Mouse (Mus musculus) heart, embryonic 14.5 days (tissue): ENCODE measurements around the gene Padi1. TPM values are rescaled to one million over a fixed set of nuclear protein-coding genes. Genes with fewer than 3 reads are reported as not detected.

Source experiments
- ATAC-seq: fragments of 200-750 bp; cut with Nextera tagmentation; 2 replicates; pipeline ENCODE4 v1.8.0; 2017; ENCODE audit warnings: low read depth, moderate TSS enrichment; ENCODE audit not compliant: insufficient number of reproducible peaks, insufficient read depth, low FRiP score
- H3K27ac ChIP-seq, 2 experiments: fragments of 200-500 bp in 1 of 2; fragments of 300-500 bp in 1 of 2; sonication (generic) in 1 of 2; replicated peaks in 1 of 2; 2 replicates each; pipeline ENCODE4 v1.5.1; 2012 to 2014; ENCODE audit warnings: low read depth in 2 of 2, low read length in 2 of 2, control low read depth in 1 of 2, mild to moderate bottlenecking in 1 of 2, mixed read lengths in 1 of 2; ENCODE audit not compliant: control insufficient read depth in 1 of 2, insufficient read depth in 1 of 2
- H3K27me3 ChIP-seq: fragments of 300-500 bp; sonication (generic); 2 replicates; pipeline ENCODE4 v1.6.1; 2014; ENCODE audit warnings: mild to moderate bottlenecking, low read length, control low read depth; ENCODE audit not compliant: control insufficient read depth, insufficient read depth
- H3K36me3 ChIP-seq: fragments of 300-500 bp; sonication (generic); 2 replicates; pipeline ENCODE4 v1.6.1; 2014; ENCODE audit warnings: mild to moderate bottlenecking, control low read depth, low read length, mixed read lengths; ENCODE audit not compliant: control insufficient read depth, insufficient read depth
- H3K4me1 ChIP-seq, 2 experiments: fragments of 200-500 bp in 1 of 2; fragments of 300-500 bp in 1 of 2; sonication (generic) in 1 of 2; 2 replicates each; pipeline ENCODE4 v1.6.1; 2012 to 2014; ENCODE audit warnings: low read length in 2 of 2, control low read depth in 1 of 2, mixed read lengths in 1 of 2; ENCODE audit not compliant: control insufficient read depth in 2 of 2, insufficient read depth in 2 of 2
- H3K4me2 ChIP-seq: fragments of 300-500 bp; sonication (generic); 2 replicates; pipeline ENCODE4 v1.6.1; 2014; ENCODE audit warnings: mild to moderate bottlenecking, low read length
- H3K4me3 ChIP-seq, 2 experiments: fragments of 200-500 bp in 1 of 2; fragments of 300-500 bp in 1 of 2; sonication (generic) in 1 of 2; 2 replicates each; pipeline ENCODE4 v1.5.1; 2012 to 2014; ENCODE audit warnings: low read length in 2 of 2, mild to moderate bottlenecking in 2 of 2, control low read depth in 1 of 2, low read depth in 1 of 2, moderate library complexity in 1 of 2; ENCODE audit not compliant: control insufficient read depth in 1 of 2, insufficient read depth in 1 of 2
- H3K9ac ChIP-seq: fragments of 300-500 bp; sonication (generic); 2 replicates; pipeline ENCODE4 v1.6.1; 2014; ENCODE audit warnings: mild to moderate bottlenecking, low read length
- H3K9me3 ChIP-seq: fragments of 300-500 bp; sonication (generic); 2 replicates; pipeline ENCODE4 v1.6.1; 2016; ENCODE audit warnings: low read length, control low read depth; ENCODE audit not compliant: control insufficient read depth
- WGBS: fragments of 180-500 bp; shearing (Covaris S2); extraction: QIAGEN DNeasy Blood & Tissue Kit; methylation state at CpG from one replicate; pipeline ENCODE4 v1.1.7; 2014; 5-methylcytosine and 5-hydroxymethylcytosine counted together
- polyA plus RNA-seq: library from polyadenylated mRNA; unstranded; fragments of >200 nt; fragmentation: Nextera tagmentation; extraction: Ambion mirVana; gene quantifications from 2 replicates; pipeline ENCODE4 v1.2.1, GENCODE M21; 2014

The Padi1 gene
- polyA plus RNA-seq = 0.09 TPM in 1 of 2 replicates, not detected in the other

GRCm38 (mm10) chr4:140845666-140846065, at the start of gene Padi1:
TSS of gene Padi1 (minus strand) at chr4:140845778.
- Histone ChIP-seq H3K4me3 (no peak within 1 kb of the TSS), H3K4me1 (peaks cover 0 to 5% of the 10 kb centered on the region in 2 experiments; a peak in 1 of 4 replicates), H3K9me3 (no peaks in the 10 kb centered on the region), H3K36me3 (no peaks in the 10 kb centered on the region), H3K27ac (no peak within 1 kb of the TSS), H3K4me2 (no peak within 1 kb of the TSS), H3K27me3 (no peaks in the 10 kb centered on the region), H3K9ac (no peak within 1 kb of the TSS)
- no peak; the same call in 1 of the 2 replicates for ATAC-seq
- WGBS = 77% methylated on average over 5 of the region's 6 CpGs

GRCm38 (mm10) chr4:140892163-140892530, 46.6 kb upstream of the Padi1 start:
- 48% methylated on average over 1 of the region's 1 CpGs for WGBS
- Histone ChIP-seq H3K4me1 (no peaks in the 10 kb centered on the region), H3K9me3 (peaks cover 8% of the 10 kb centered on the region; the same call in 1 of the 2 replicates), H3K9ac (no peak overlapping the region), H3K27me3 (no peaks in the 10 kb centered on the region), H3K27ac (no peak overlapping the region), H3K4me2 (no peak overlapping the region), H3K36me3 (no peaks in the 10 kb centered on the region), H3K4me3 (no peak overlapping the region)
- no peak for ATAC-seq

GRCm38 (mm10) chr4:140891525-140892162, 46.1 kb upstream of the Padi1 start:
- WGBS = 92% methylated on average over 14 of the region's 14 CpGs
- Histone ChIP-seq H3K27me3 (no peaks in the 10 kb centered on the region), H3K4me1 (no peaks in the 10 kb centered on the region), H3K9ac (no peak overlapping the region), H3K9me3 (peaks cover 8% of the 10 kb centered on the region; the same call in 1 of the 2 replicates), H3K4me2 (no peak overlapping the region), H3K4me3 (no peak overlapping the region), H3K36me3 (no peaks in the 10 kb centered on the region), H3K27ac (no peak overlapping the region)
- no peak for ATAC-seq

- ATAC-seq = no peak
- WGBS = 36% methylated on average over 4 of the region's 4 CpGs
- peaks cover 9% of the 10 kb centered on the region for H3K9me3 ChIP-seq
These were observed 38.3 kb upstream of the Padi1 start for GRCm38 (mm10) chr4:140883852-140884251.

GRCm38 (mm10) chr4:140882981-140883380, 37.4 kb upstream of the Padi1 start:
- no peak overlapping the region for H3K4me2 ChIP-seq
- peaks cover 9% of the 10 kb centered on the region for H3K9me3 ChIP-seq
- no peak overlapping the region for H3K9ac ChIP-seq
- ATAC-seq = no peak
- no peaks in the 10 kb centered on the region for H3K27me3 ChIP-seq
- no peak overlapping the region for H3K4me3 ChIP-seq
- H3K4me1 ChIP-seq = no peaks in the 10 kb centered on the region
- H3K27ac ChIP-seq = no peak overlapping the region
- H3K36me3 ChIP-seq = no peaks in the 10 kb centered on the region
- WGBS = 98% methylated on average over 3 of the region's 3 CpGs

More at GRCm38 (mm10) chr4:140883852-140884251, 38.3 kb upstream of the Padi1 start:
- no peak overlapping the region for H3K9ac ChIP-seq
- H3K27ac ChIP-seq = no peak overlapping the region
- no peaks in the 10 kb centered on the region for H3K4me1 ChIP-seq
- no peaks in the 10 kb centered on the region for H3K27me3 ChIP-seq
- H3K4me3 ChIP-seq = no peak overlapping the region
- H3K36me3 ChIP-seq = no peaks in the 10 kb centered on the region
- no peak overlapping the region for H3K4me2 ChIP-seq

GRCm38 (mm10) chr4:140882365-140882764, 36.8 kb upstream of the Padi1 start:
- Histone ChIP-seq H3K27ac (no peak overlapping the region), H3K9me3 (peaks cover 9% of the 10 kb centered on the region), H3K36me3 (no peaks in the 10 kb centered on the region), H3K4me1 (no peaks in the 10 kb centered on the region), H3K27me3 (no peaks in the 10 kb centered on the region), H3K4me2 (no peak overlapping the region), H3K9ac (no peak overlapping the region), H3K4me3 (no peak overlapping the region)
- ATAC-seq = no peak
- 59% methylated on average over 4 of the region's 4 CpGs for WGBS

- Histone ChIP-seq H3K27ac (no peak overlapping the region), H3K4me3 (no peak overlapping the region), H3K4me2 (no peak overlapping the region), H3K36me3 (no peaks in the 10 kb centered on the region), H3K27me3 (no peaks in the 10 kb centered on the region), H3K4me1 (no peaks in the 10 kb centered on the region), H3K9me3 (peaks cover 9% of the 10 kb centered on the region), H3K9ac (no peak overlapping the region)
- ATAC-seq = no peak
- 86% methylated on average over 13 of the region's 13 CpGs for WGBS
These were observed 36.2 kb upstream of the Padi1 start for GRCm38 (mm10) chr4:140881771-140882170.
